Mouse (Mus musculus) thymus, postnatal 10 days (tissue): ENCODE results near the gene Ric8a.

Experiments used
- DNase-seq, 2 experiments: peaks; one replicate each; pipeline ENCODE4 v3.0.0; 2021; ENCODE audit warnings: low spot score in 2 of 2

The Ric8a gene

GRCm38 (mm10) chr7:140846676-140847075, 10.1 kb upstream of the Ric8a start:
- no peak for DNase-seq

- DNase-seq: no peak
Measured at GRCm38 (mm10) chr7:140847755-140848580, 8.8 kb upstream of the Ric8a start, which contains the start of gene Odf3. Odf3 (plus strand) TSS chr7:140847805.

GRCm38 (mm10) chr7:140848591-140848990, 8.2 kb upstream of the Ric8a start:
- DNase-seq: no peak

- no peak for DNase-seq
Measured at GRCm38 (mm10) chr7:140851916-140852315, 4.8 kb upstream of the Ric8a start.

GRCm38 (mm10) chr7:140853386-140853785, 3.4 kb upstream of the Ric8a start:
- no peak for DNase-seq

GRCm38 (mm10) chr7:140854483-140854882, 2.3 kb upstream of the Ric8a start:
- DNase-seq: no peak

GRCm38 (mm10) chr7:140855181-140855580, 1.6 kb upstream of the Ric8a start:
- no peak for DNase-seq

GRCm38 (mm10) chr7:140855860-140856784, 635 bp upstream of the Ric8a start, which contains the start of gene Gm45785:
Gm45785 (minus strand) TSS chr7:140856331.
- DNase-seq: peak; percentile 39 to 50

- DNase-seq: peak in 1 of 2 experiments; percentile 7
Measured at GRCm38 (mm10) chr7:140857550-140858505, 1.1 kb downstream of the Ric8a start, which contains the start of gene Bet1l. Bet1l (minus strand) TSS chr7:140857577.

GRCm38 (mm10) chr7:140858746-140859145, 2.0 kb downstream of the Ric8a start:
- DNase-seq: no peak

- no peak for DNase-seq
Measured at GRCm38 (mm10) chr7:140859997-140860396, 3.2 kb downstream of the Ric8a start.

- DNase-seq: no peak
Measured at GRCm38 (mm10) chr7:140860728-140861127, 4.0 kb downstream of the Ric8a start.

- DNase-seq: no peak
Measured at GRCm38 (mm10) chr7:140864761-140865160, 8.0 kb downstream of the Ric8a start.

- no peak for DNase-seq
Measured at GRCm38 (mm10) chr7:140874224-140874623, 17.5 kb downstream of the Ric8a start.

- DNase-seq: no peak
Measured at GRCm38 (mm10) chr7:140877364-140877763, 20.6 kb downstream of the Ric8a start.

- DNase-seq: no peak
Measured at GRCm38 (mm10) chr7:140879355-140879754, 22.6 kb downstream of the Ric8a start.

GRCm38 (mm10) chr7:140880419-140880818, 23.7 kb downstream of the Ric8a start:
- no peak for DNase-seq

- DNase-seq: no peak
Measured at GRCm38 (mm10) chr7:140880865-140881515, 24.2 kb downstream of the Ric8a start.

- peak; percentile 86 to 91 for DNase-seq
Measured at GRCm38 (mm10) chr7:140881696-140882468, 25.1 kb downstream of the Ric8a start, which contains the start of the genes Psmd13 and Sirt3. Psmd13 (plus strand) TSS chr7:140881968. Sirt3 (minus strand) TSS chr7:140882309.

GRCm38 (mm10) chr7:140882469-140882803, 25.7 kb downstream of the Ric8a start:
- no peak for DNase-seq
